Mouse (Mus musculus): ENCODE results near the gene Mdm4. TPM values are rescaled to one million over a fixed set of nuclear protein-coding genes. Genes with fewer than 3 reads are reported as not detected.
A peak's percentile ranks its signal among the peaks of the same experiment; 100 is the strongest.
"Not testable (repeated sequence)": the region's sequence is repeated elsewhere in the genome, so short reads cannot be mapped to it uniquely, and the experiment has no call there.

The Mdm4 gene
- total RNA-seq, 4 experiments from 2014 or later = 19.5 to 30.7 (median 22.6) TPM

- DNase-seq (ENCODE audit: low spot score) = no peak
Measured at GRCm38 (mm10) chr1:133020137-133020894, 10.0 kb downstream of the Mdm4 start.

GRCm38 (mm10) chr1:133019312-133019711 is 11.0 kb downstream of the Mdm4 start:
- no peak for DNase-seq (ENCODE audit: low spot score)

- DNase-seq (ENCODE audit: low spot score) = no peak
Measured at GRCm38 (mm10) chr1:133018580-133018979, 11.8 kb downstream of the Mdm4 start.

GRCm38 (mm10) chr1:133016775-133017428 is 13.5 kb downstream of the Mdm4 start:
- no peak for DNase-seq (ENCODE audit: low spot score)

- DNase-seq (ENCODE audit: low spot score) = no peak
Measured at GRCm38 (mm10) chr1:133014196-133014595, 16.2 kb downstream of the Mdm4 start.

- DNase-seq (ENCODE audit: low spot score) = no peak
Measured at GRCm38 (mm10) chr1:133013331-133013730, 17.0 kb downstream of the Mdm4 start.

- DNase-seq (ENCODE audit: low spot score) = no peak
Measured at GRCm38 (mm10) chr1:133011955-133012841, 18.2 kb downstream of the Mdm4 start.

- no peak for DNase-seq (ENCODE audit: low spot score)
Measured at GRCm38 (mm10) chr1:133006571-133006970, 23.8 kb downstream of the Mdm4 start.

- no peak for DNase-seq (ENCODE audit: low spot score)
Measured at GRCm38 (mm10) chr1:133000347-133000746, 30.0 kb downstream of the Mdm4 start.

GRCm38 (mm10) chr1:132991580-132991979 is 38.8 kb downstream of the Mdm4 start:
- DNase-seq (ENCODE audit: low spot score) = no peak

GRCm38 (mm10) chr1:132990733-132991132 is 39.6 kb downstream of the Mdm4 start:
- no peak for DNase-seq (ENCODE audit: low spot score)

- DNase-seq (ENCODE audit: low spot score) = not testable (repeated sequence)
Measured at GRCm38 (mm10) chr1:132988556-132989459, 41.6 kb downstream of the Mdm4 start.

- DNase-seq (ENCODE audit: low spot score) = peak; percentile 29
Measured at GRCm38 (mm10) chr1:132982728-132983127, 47.6 kb downstream of the Mdm4 start.

- DNase-seq (ENCODE audit: low spot score) = no peak
Measured at GRCm38 (mm10) chr1:132981232-132981631, 49.1 kb downstream of the Mdm4 start.

- no peak for DNase-seq (ENCODE audit: low spot score)
Measured at GRCm38 (mm10) chr1:132977402-132977801, 53.0 kb downstream of the Mdm4 start.

- peak; percentile 41 for DNase-seq (ENCODE audit: low spot score)
Measured at GRCm38 (mm10) chr1:132968659-132969058, 61.7 kb downstream of the Mdm4 start.

GRCm38 (mm10) chr1:132964691-132965090 is 65.7 kb downstream of the Mdm4 start:
- DNase-seq (ENCODE audit: low spot score) = no peak

- DNase-seq (ENCODE audit: low spot score) = no peak
Measured at GRCm38 (mm10) chr1:132964106-132964505, 66.3 kb downstream of the Mdm4 start.

GRCm38 (mm10) chr1:132961751-132962150 is 68.6 kb downstream of the Mdm4 start:
- no peak for DNase-seq (ENCODE audit: low spot score)

- no peak for DNase-seq (ENCODE audit: low spot score)
Measured at GRCm38 (mm10) chr1:132956809-132957208, 73.6 kb downstream of the Mdm4 start.

GRCm38 (mm10) chr1:132947811-132948210 is 82.5 kb downstream of the Mdm4 start:
- no peak for DNase-seq (ENCODE audit: low spot score)

Data from heart, adult 8-10 months (tissue).